Mouse (Mus musculus) embryonic facial prominence, embryonic 11.5 days (tissue): ENCODE measurements around the gene Tecpr2. TPM values are rescaled to one million over a fixed set of nuclear protein-coding genes. Genes with fewer than 3 reads are reported as not detected.

ENCODE experiments used
- ATAC-seq: fragments of 200-750 bp; cut with Nextera tagmentation; replicated peaks from 2 replicates; pipeline ENCODE4 v1.8.0; 2017; ENCODE audit warnings: low read depth; ENCODE audit not compliant: insufficient number of reproducible peaks, low FRiP score, low TSS enrichment
- DNase-seq: peaks from one replicate; pipeline ENCODE4 v3.0.0-alpha.2; 2015; ENCODE audit warnings: low spot score
- H3K27ac ChIP-seq: fragments of 300-500 bp; sonication (generic); replicated peaks from 2 replicates; pipeline ENCODE4 v1.5.1; 2014; ENCODE audit warnings: mild to moderate bottlenecking, low read depth, low read length, control low read depth
- H3K27me3 ChIP-seq: fragments of 300-500 bp; sonication (generic); 2 replicates; pipeline ENCODE4 v1.6.1; 2014; ENCODE audit warnings: mild to moderate bottlenecking, low read length, moderate library complexity, mixed read lengths; ENCODE audit not compliant: control insufficient read depth, insufficient read depth
- H3K36me3 ChIP-seq: fragments of 300-500 bp; sonication (generic); replicated peaks from 2 replicates; pipeline ENCODE4 v1.6.1; 2014; ENCODE audit warnings: low read depth, mild to moderate bottlenecking, low read length, moderate library complexity, mixed read lengths; ENCODE audit not compliant: control insufficient read depth, insufficient read depth
- H3K4me1 ChIP-seq: fragments of 300-500 bp; sonication (generic); 2 replicates; pipeline ENCODE4 v1.6.1; 2014; ENCODE audit warnings: low read length, mixed read lengths; ENCODE audit not compliant: control insufficient read depth, insufficient read depth
- H3K4me2 ChIP-seq: fragments of 300-500 bp; sonication (generic); 2 replicates; pipeline ENCODE4 v1.6.1; 2014; ENCODE audit warnings: low read depth, mild to moderate bottlenecking, control low read depth, low read length, moderate library complexity
- H3K4me3 ChIP-seq: fragments of 300-500 bp; sonication (generic); 2 replicates; pipeline ENCODE4 v1.5.1; 2014; ENCODE audit warnings: low read depth, low read length, control low read depth
- H3K9ac ChIP-seq: fragments of 300-500 bp; sonication (generic); replicated peaks from 2 replicates; pipeline ENCODE4 v1.6.1; 2014; ENCODE audit warnings: mild to moderate bottlenecking, control low read depth, low read length
- H3K9me3 ChIP-seq: fragments of 300-500 bp; sonication (generic); replicated peaks from 2 replicates; pipeline ENCODE4 v1.6.1; 2016; ENCODE audit warnings: mild to moderate bottlenecking, low read length, inconsistent platforms, mixed read lengths; ENCODE audit not compliant: control insufficient read depth
- WGBS: fragments of 180-500 bp; shearing (Covaris S2); extraction: QIAGEN DNeasy Blood & Tissue Kit; methylation state at CpG from one replicate; pipeline ENCODE4 v1.1.7; 2014; 5-methylcytosine and 5-hydroxymethylcytosine counted together
- polyA plus RNA-seq: library from polyadenylated mRNA; unstranded; fragments of >200 nt; fragmentation: Nextera tagmentation; extraction: Ambion mirVana; gene quantifications from 2 replicates; pipeline ENCODE4 v1.2.1, GENCODE M21; 2014

The Tecpr2 gene
- polyA plus RNA-seq, 1 experiment from 2014 or later = 2.5 TPM

DNA sequence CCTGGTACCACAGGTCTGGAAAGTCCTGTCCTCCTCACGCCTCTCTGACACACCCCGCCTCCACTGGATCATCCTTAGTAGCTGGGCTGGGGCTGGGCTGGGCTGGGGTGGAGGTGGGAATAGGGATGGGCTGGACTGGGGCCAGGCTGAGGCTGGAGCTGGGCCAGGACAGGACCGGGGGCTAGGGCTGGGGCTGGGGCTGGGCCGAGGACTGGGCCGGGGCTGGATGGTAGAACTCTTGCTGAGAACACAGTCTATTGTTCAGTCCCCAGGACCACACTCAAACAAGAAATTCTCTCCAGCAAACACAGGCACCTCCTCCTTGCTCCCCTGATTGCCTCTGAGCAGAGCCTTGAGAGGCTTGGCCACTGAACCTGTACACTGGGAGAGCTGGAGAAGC, 117.3 kb downstream of the Tecpr2 start:
- no peaks in the 10 kb centered on the region for H3K27me3 ChIP-seq
- DNase-seq (no peak), ATAC-seq (0 out of 2 replicates have a peak, but pooled peaks have one; percentile 23)
- H3K27ac ChIP-seq = no peak overlapping the region
- no peaks in the 10 kb centered on the region for H3K4me1 ChIP-seq
- no peak overlapping the region for H3K4me3 ChIP-seq
- WGBS = 82% methylated on average over 4 of the region's 5 CpGs
- no peaks in the 10 kb centered on the region for H3K36me3 ChIP-seq
- no peaks in the 10 kb centered on the region for H3K9me3 ChIP-seq
- H3K9ac ChIP-seq = no peak overlapping the region
- no peak overlapping the region for H3K4me2 ChIP-seq

DNA sequence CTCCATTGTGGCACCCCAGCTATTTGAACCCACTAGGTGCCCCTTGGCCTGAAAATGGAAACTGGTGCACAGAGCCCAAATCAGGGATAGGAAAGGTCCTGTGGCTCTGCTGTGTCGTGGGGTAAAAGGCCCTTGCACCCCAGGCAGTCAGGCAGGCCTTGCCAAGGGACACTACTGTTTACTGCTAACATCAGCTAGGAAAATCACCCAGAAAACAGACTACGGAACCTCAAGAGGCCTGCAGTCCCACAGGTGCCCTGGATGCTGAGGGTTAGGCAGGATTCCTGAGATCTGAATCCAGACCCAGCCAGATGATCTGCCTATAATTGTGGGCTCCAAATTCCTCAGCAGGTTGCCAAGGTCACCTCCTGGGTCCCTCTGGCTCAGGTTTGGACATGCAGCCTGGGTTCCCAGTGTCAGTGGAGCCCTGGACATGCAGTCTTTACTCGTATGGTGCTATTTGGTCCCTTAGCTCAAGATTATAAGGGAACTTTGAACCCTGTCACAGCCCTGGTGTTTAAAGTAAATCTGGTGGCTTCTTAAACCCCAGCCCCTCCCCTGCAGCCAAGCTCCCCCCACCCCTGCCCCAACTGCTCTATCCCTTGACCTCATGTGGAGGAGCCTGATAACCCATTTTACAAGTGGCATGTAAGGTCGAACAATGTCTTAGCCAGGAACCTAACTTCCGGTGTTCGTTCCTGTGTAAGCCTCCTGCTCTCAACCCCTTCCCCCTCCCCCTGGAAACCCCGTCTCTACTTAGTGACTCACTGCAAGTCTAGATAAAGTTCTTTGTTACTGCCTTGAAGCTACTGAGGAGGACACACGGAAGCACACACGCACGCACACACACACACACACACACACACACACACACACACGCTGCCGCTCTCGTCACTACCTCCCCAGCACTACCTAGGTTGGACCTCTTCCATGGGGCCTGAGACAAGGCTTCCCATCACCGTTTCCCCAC, 118.4 kb downstream of the Tecpr2 start:
- Histone ChIP-seq H3K4me1 (no peaks in the 10 kb centered on the region), H3K4me2 (no peak overlapping the region)
- DNase-seq = peak; percentile 26

GRCm38 (mm10) chr12:111008500-111009490, 119.7 kb downstream of the Tecpr2 start:
- H3K9me3 ChIP-seq = no peaks in the 10 kb centered on the region
- H3K27ac ChIP-seq = no peak overlapping the region
- H3K4me3 ChIP-seq = no peak overlapping the region
- no peaks in the 10 kb centered on the region for H3K36me3 ChIP-seq
- no peak overlapping the region for H3K4me2 ChIP-seq
- no peak for ATAC-seq
- no peak for DNase-seq
- 59% methylated on average over 11 of the region's 11 CpGs for WGBS
- H3K27me3 ChIP-seq = no peaks in the 10 kb centered on the region
- no peaks in the 10 kb centered on the region for H3K4me1 ChIP-seq
- no peak overlapping the region; the same call in 1 of the 2 replicates for H3K9ac ChIP-seq

More for the DNA sequence above, 118.4 kb downstream of the Tecpr2 start:
- ATAC-seq = no peak
- H3K36me3 ChIP-seq = no peaks in the 10 kb centered on the region
- H3K9me3 ChIP-seq = no peaks in the 10 kb centered on the region
- no peak overlapping the region for H3K27ac ChIP-seq
- 78% methylated on average over 14 of the region's 14 CpGs for WGBS
- no peaks in the 10 kb centered on the region for H3K27me3 ChIP-seq
- H3K4me3 ChIP-seq = no peak overlapping the region
- no peak overlapping the region for H3K9ac ChIP-seq

DNA sequence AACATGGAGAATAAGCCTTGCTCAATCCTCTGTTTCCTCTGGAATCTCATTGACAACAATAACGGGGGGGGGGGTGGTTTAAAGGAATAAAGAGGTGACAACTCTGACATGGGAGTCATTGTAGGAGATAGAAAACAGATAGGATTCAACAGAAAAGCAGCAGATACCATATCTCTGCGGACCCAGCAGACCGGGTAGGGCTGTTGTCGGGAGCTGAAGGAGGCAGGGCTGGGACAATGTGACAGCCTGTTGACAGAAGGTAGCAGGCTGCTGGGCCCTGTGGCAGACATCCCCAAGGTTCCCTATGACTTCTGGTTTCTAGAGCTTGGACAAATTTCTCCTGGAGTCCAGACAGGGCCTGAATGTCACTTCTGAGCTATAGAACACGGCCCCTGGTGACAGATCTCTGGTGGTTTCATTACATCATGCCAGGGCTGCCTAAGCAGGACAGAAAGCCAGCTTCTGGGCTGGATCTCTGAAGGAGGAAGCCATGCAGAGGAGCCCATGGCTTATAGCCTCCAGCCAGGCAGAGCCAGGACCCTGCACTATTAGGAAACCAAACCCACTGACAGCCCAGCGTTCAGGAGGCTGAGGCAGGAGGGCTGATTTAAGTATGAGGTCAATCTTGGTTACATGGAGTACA, 120.7 kb downstream of the Tecpr2 start:
- H3K27ac ChIP-seq = no peak overlapping the region

GRCm38 (mm10) chr12:111016807-111017206, 127.7 kb downstream of the Tecpr2 start:
- H3K36me3 ChIP-seq = no peaks in the 10 kb centered on the region
- no peak overlapping the region for H3K4me2 ChIP-seq
- H3K4me3 ChIP-seq = no peak overlapping the region
- H3K27ac ChIP-seq = no peak overlapping the region
- ATAC-seq = no peak
- WGBS = 75% methylated on average over 3 of the region's 3 CpGs
- H3K9me3 ChIP-seq = no peaks in the 10 kb centered on the region
- no peak for DNase-seq
- no peaks in the 10 kb centered on the region for H3K27me3 ChIP-seq
- no peaks in the 10 kb centered on the region for H3K4me1 ChIP-seq
- no peak overlapping the region for H3K9ac ChIP-seq

More for the DNA sequence above, 120.7 kb downstream of the Tecpr2 start:
- Histone ChIP-seq H3K27me3 (no peaks in the 10 kb centered on the region), H3K9me3 (no peaks in the 10 kb centered on the region), H3K36me3 (no peaks in the 10 kb centered on the region), H3K4me1 (no peaks in the 10 kb centered on the region), H3K9ac (no peak overlapping the region), H3K4me2 (no peak overlapping the region), H3K4me3 (no peak overlapping the region)
- no peak for DNase-seq
- no peak for ATAC-seq
- 73% methylated on average over 6 of the region's 6 CpGs for WGBS

- Histone ChIP-seq H3K4me2 (no peak overlapping the region), H3K4me1 (no peaks in the 10 kb centered on the region), H3K9ac (no peak overlapping the region), H3K4me3 (no peak overlapping the region), H3K27ac (no peak overlapping the region), H3K27me3 (no peaks in the 10 kb centered on the region), H3K36me3 (no peaks in the 10 kb centered on the region), H3K9me3 (no peaks in the 10 kb centered on the region)
- ATAC-seq = no peak
- 94% methylated on average over 11 of the region's 11 CpGs for WGBS
- DNase-seq = no peak
These were observed 129.0 kb downstream of the Tecpr2 start for GRCm38 (mm10) chr12:111018068-111018467.

- Histone ChIP-seq H3K4me2 (no peak overlapping the region), H3K36me3 (no peaks in the 10 kb centered on the region), H3K9me3 (no peaks in the 10 kb centered on the region), H3K27me3 (no peaks in the 10 kb centered on the region), H3K27ac (no peak overlapping the region), H3K4me1 (no peaks in the 10 kb centered on the region), H3K4me3 (no peak overlapping the region), H3K9ac (no peak overlapping the region)
- ATAC-seq (no peak), DNase-seq (no peak)
- WGBS = 91% methylated on average over 2 of the region's 2 CpGs
These were observed 130.0 kb downstream of the Tecpr2 start for GRCm38 (mm10) chr12:111019086-111019485.
